16 mouse cellular contexts compared by ENCODE assay signal in genomic region chr10:78162646-78163045, GRCm38 (mm10). TPM values are rescaled to one million over a fixed set of nuclear protein-coding genes. Genes with fewer than 3 reads are reported as not detected.
DNase-seq lines count a peak whose midpoint lies in the region; ATAC-seq and TF ChIP-seq lines count a peak whose summit lies in the region.
"Had no signal": no experiment of that assay in that cellular context is flagged by ENCODE, and none has a peak within 500 bp of the region (broad histone marks: within the 10 kb centered on the region; RNA-seq: fewer than 3 reads in every experiment).

No protein-coding gene starts in this region.

- no peak for TF ChIP-seq EP300 in stomach, postnatal 0 days (optimal IDR thresholded peaks at IDR 0.05)

- H3K36me3 ChIP-seq in stomach, postnatal 0 days (ENCODE audit: control insufficient read depth, insufficient read depth, low read length), result peaks cover 20% of the 10 kb centered on the region
- H3K36me3 ChIP-seq in forebrain, postnatal 0 days (ENCODE audit: insufficient read depth), result peaks cover 49% of the 10 kb centered on the region

- no peak for TF ChIP-seq CTCF in stomach, postnatal 0 days (IDR thresholded peaks at IDR 0.05; ENCODE audit: low read depth)
- TF ChIP-seq CTCF in forebrain, postnatal 0 days (IDR thresholded peaks at IDR 0.05; ENCODE audit: low read depth), result no peak

- no peak overlapping the region for H3K4me2 ChIP-seq in stomach, postnatal 0 days (replicated peaks; ENCODE audit: low read depth)
- H3K4me2 ChIP-seq in forebrain, postnatal 0 days (ENCODE audit: low read depth), result no peak overlapping the region
- H3K4me2 ChIP-seq: embryonic facial prominence, embryonic 13.5 days; forebrain, embryonic 13.5 days; heart, embryonic 12.5 days; hindbrain, embryonic 14.5 days had no signal

- ATAC-seq in stomach, postnatal 0 days (ENCODE audit: low FRiP score, low TSS enrichment), result no peak
- ATAC-seq in forebrain, postnatal 0 days, result no peak
- ATAC-seq: forebrain, embryonic 13.5 days had no signal

- peak; percentile 39 to 43 for DNase-seq in cerebellum, postnatal 10 days
- DNase-seq in cerebellum, postnatal 36 days, result no peak
- DNase-seq in urinary bladder, postnatal 25 days (ENCODE audit: low spot score), result peak; percentile 44
- DNase-seq in urinary bladder, adult 2 months (ENCODE audit: low spot score), result no peak
- no peak for DNase-seq in stomach, postnatal 0 days (ENCODE audit: low spot score)
- no peak for DNase-seq in forebrain, postnatal 0 days
- no peak for DNase-seq in embryo, embryonic 10.5 days (ENCODE audit: low spot score)
- DNase-seq: adrenal gland, postnatal 10 days; gastrocnemius, adult 2 months; gastrocnemius, postnatal 25 days had no signal

- 86% methylated on average over 12 of the region's 12 CpGs for WGBS in stomach, postnatal 0 days
- 91% methylated on average over 12 of the region's 12 CpGs for WGBS in forebrain, postnatal 0 days

- no peak overlapping the region for H3K4me3 ChIP-seq in stomach, postnatal 0 days (ENCODE audit: low read depth, low read length)
- no peak overlapping the region for H3K4me3 ChIP-seq in forebrain, postnatal 0 days (ENCODE audit: low read depth, low read length)
- H3K4me3 ChIP-seq: embryonic facial prominence, embryonic 13.5 days; forebrain, embryonic 13.5 days; gastrocnemius, adult 2 months; heart, embryonic 12.5 days; hindbrain, embryonic 10.5 days had no signal

- H3K27ac ChIP-seq in stomach, postnatal 0 days (replicated peaks), result peak overlapping the region; percentile 49
- no peak overlapping the region for H3K27ac ChIP-seq in forebrain, postnatal 0 days (ENCODE audit: low read depth, low read length)
- H3K27ac ChIP-seq: embryonic facial prominence, embryonic 13.5 days; forebrain, embryonic 13.5 days; gastrocnemius, adult 2 months; hindbrain, embryonic 10.5 days; hindbrain, embryonic 14.5 days had no signal

- no peak overlapping the region for H3K9ac ChIP-seq in stomach, postnatal 0 days (ENCODE audit: low read length)
- no peak overlapping the region for H3K9ac ChIP-seq in forebrain, postnatal 0 days
- H3K9ac ChIP-seq: forebrain, embryonic 13.5 days; heart, embryonic 12.5 days; hindbrain, embryonic 14.5 days had no signal

- H3K4me1 ChIP-seq in stomach, postnatal 0 days (replicated peaks; ENCODE audit: control insufficient read depth, insufficient read depth), result 0 out of 2 replicates have a peak, but pooled peaks cover 3% of the 10 kb centered on the region
- H3K4me1 ChIP-seq in forebrain, postnatal 0 days (ENCODE audit: insufficient read depth), result no peaks in the 10 kb centered on the region

- no peaks in the 10 kb centered on the region for H3K27me3 ChIP-seq in stomach, postnatal 0 days (ENCODE audit: control insufficient read depth, insufficient read depth, low read length)
- H3K27me3 ChIP-seq in forebrain, postnatal 0 days (ENCODE audit: insufficient read depth, low read length), result no peaks in the 10 kb centered on the region
- H3K27me3 ChIP-seq: CH12.LX; embryonic facial prominence, embryonic 13.5 days; forebrain, embryonic 13.5 days; heart, embryonic 12.5 days had no signal

- H3K9me3 ChIP-seq in stomach, postnatal 0 days (ENCODE audit: control insufficient read depth, low read length), result no peaks in the 10 kb centered on the region
- H3K9me3 ChIP-seq in forebrain, postnatal 0 days (ENCODE audit: low read length), result no peaks in the 10 kb centered on the region
- H3K9me3 ChIP-seq: embryonic facial prominence, embryonic 13.5 days; forebrain, embryonic 13.5 days; heart, embryonic 12.5 days; hindbrain, embryonic 10.5 days had no signal

RNA-seq across cellular contexts. Expression of gene D10Jhu81e, which starts 6.9 kb away (rescaled TPM):
- polyA plus RNA-seq in urinary bladder, adult 2 months (2012; rRNA removed), result 76.4 and 90.3 TPM in 2 replicates
- 28.4 and 33.9 TPM in 2 replicates for polyA plus RNA-seq in stomach, postnatal 0 days (2015; fragmentation: Nextera tagmentation; extraction: Ambion mirVana)
- total RNA-seq in forebrain, postnatal 0 days (2014; rRNA removed), result 76.7 and 85.2 TPM in 2 replicates
- polyA plus RNA-seq in forebrain, postnatal 0 days (2015; fragmentation: Nextera tagmentation; extraction: Ambion mirVana), result 21.2 and 24.4 TPM in 2 replicates

RNA-seq across cellular contexts. Expression of gene Pwp2, which starts 22.3 kb away (rescaled TPM):
- polyA plus RNA-seq in urinary bladder, adult 2 months (2012; rRNA removed), result 9.1 and 9.3 TPM in 2 replicates
- polyA plus RNA-seq in stomach, postnatal 0 days (2015; fragmentation: Nextera tagmentation; extraction: Ambion mirVana), result 6.2 and 7.1 TPM in 2 replicates
- total RNA-seq in forebrain, postnatal 0 days (2014; rRNA removed), result 27.2 and 30.0 TPM in 2 replicates
- 15.0 and 16.4 TPM in 2 replicates for polyA plus RNA-seq in forebrain, postnatal 0 days (2015; fragmentation: Nextera tagmentation; extraction: Ambion mirVana)

Comparison
In these comparisons a context has a peak if more than half of its experiments do, and no peak if none do; other contexts are left out.
1. DNase-seq: peak in cerebellum, postnatal 10 days (2 of 2) and urinary bladder, postnatal 25 days (single experiment); none in cerebellum, postnatal 36 days (0 of 2), urinary bladder, adult 2 months (single experiment), stomach, postnatal 0 days (single experiment), forebrain, postnatal 0 days (single experiment) and embryo, embryonic 10.5 days (single experiment).